Mouse (Mus musculus) T-helper 2 cell (primary cell): ENCODE results near the gene Etfb.

Experiments used
- in situ Hi-C: fragments of 300-600 bp; cut with MboI, MseI; formaldehyde crosslinking; loops from one replicate; pipeline ENCODE4 v1.15.1; 2025; ENCODE audit warnings: high pct_unique_total_duplicates

Etfb gene

GRCm38 (mm10) chr7:43448246-43448645, 4.4 kb downstream of the Etfb start:
- in situ Hi-C loops, result no loop called here

DNA sequence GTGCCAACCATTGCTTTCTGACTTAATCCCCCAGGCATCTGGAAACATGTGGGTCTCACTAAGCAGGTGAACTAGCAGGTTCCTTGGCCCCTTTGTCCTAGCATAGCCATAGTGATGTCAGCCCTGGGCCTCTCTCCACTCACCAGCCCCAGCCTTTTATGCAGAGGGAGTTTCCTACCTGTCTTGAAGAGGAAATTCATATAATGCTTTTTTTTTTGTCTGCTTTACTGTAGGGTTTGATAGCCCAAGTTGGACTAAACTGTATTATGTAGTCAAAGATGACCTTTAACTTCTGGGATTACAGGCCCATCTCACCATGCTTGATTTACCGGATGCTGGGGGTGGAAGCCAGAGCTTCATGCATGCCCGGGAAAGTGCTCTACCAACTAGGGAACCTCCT, 5.9 kb downstream of the Etfb start:
- in situ Hi-C loops, result loop anchor here (5.0 kb wide), 1 partner anchor 138 kb away; the partner anchor contains the start of gene Zfp715

- in situ Hi-C loops, result loop anchor here (5.0 kb wide), 1 partner anchor 139 kb away; the partner anchor contains the start of gene Zfp715
Observed at GRCm38 (mm10) chr7:43451726-43452125, 7.8 kb downstream of the Etfb start.

DNA sequence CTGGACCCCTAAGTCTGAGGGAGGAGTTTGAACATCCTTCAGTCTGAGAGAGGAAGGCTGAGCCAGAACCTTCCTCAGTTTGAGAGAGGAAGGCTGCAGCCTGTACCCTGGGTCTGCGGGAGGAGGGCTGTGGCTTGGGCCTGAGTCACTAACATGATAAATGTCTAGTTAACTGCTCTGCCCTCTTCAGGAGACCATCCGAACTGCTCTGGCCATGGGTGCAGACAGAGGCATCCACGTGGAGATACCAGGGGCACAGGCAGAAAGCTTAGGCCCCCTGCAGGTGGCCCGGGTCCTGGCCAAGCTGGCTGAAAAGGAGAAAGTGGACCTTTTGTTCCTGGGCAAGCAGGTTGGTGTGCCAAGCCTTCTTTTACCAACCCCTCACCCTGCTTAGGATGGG, 8.7 kb downstream of the Etfb start:
- in situ Hi-C loops, result loop anchor here (5.0 kb wide), 1 partner anchor 140 kb away; the partner anchor contains the start of gene Zfp715

DNA sequence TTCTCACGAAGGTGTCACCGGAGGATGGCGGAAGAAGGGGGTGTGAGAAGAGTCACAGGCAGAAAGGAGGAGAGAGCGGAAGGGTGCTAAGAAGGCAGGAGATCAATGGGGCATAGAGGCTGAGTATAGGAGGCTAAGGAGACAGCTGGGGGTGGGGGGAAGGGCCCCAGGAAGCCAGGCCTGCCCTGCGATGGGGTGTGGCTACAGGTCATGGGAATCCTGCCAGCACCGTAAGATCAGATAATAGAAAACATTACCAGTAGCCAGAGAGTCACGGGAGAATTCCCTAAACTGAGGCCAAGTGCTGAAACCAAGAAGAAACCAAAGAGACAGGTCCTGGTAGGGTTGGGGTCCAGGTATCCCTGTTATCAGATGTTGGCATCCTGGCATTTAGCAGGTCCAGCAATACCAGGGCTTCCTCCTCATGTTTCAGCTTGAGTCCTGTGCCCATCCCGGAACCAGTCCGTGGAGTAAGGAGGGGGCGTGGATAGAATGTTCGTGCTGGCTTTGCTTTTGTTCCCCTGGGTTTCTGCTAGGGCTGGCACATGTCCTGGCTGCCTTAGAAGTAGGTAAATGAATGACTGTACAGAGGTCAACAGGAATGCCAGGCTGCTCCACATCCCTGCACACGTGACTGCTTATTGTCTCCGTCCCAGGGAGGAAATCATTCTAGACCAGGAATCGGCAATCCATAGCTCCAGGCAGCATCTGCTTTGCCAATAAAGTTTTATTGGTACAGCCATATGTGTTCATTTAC, 9.9 kb downstream of the Etfb start:
- in situ Hi-C loops, result loop anchor here (5.0 kb wide), 1 partner anchor 141 kb away; the partner anchor contains the start of gene Zfp715

- in situ Hi-C loops, result loop anchor here (5.0 kb wide), 1 partner anchor 142 kb away; the partner anchor contains the start of gene Zfp715
Observed at GRCm38 (mm10) chr7:43454371-43454770, 10.5 kb downstream of the Etfb start.

- in situ Hi-C loops, result loop anchor here (5.0 kb wide), 1 partner anchor 99 kb away; the partner anchor contains the start of gene Zfp658
Observed at GRCm38 (mm10) chr7:43462851-43463250, 19.0 kb downstream of the Etfb start, which contains the start of gene Vsig10l. Vsig10l (plus strand) TSS chr7:43463151.

DNA sequence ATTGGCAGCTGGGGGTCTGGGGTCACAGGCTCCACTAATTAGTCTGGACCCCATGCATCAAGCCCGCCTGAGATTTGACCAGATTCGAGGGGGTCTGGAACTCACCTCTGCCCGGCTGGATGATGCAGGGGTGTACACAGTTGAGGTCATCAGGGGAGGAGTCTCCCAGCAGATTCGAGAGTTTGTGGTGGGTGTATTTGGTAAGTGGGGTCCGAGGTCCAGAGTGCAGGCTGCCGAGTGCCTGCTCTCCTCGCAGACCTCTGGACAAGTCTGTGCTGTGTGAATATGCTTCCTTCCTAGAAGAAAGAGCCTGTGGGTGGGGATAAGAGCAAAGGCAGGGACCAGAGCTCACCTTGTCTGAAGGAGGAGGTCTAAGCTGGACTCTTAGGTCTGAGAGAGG, 20.1 kb downstream of the Etfb start:
- in situ Hi-C loops, result loop anchor here (5.0 kb wide), 1 partner anchor 98 kb away; the partner anchor contains the start of gene Zfp658

DNA sequence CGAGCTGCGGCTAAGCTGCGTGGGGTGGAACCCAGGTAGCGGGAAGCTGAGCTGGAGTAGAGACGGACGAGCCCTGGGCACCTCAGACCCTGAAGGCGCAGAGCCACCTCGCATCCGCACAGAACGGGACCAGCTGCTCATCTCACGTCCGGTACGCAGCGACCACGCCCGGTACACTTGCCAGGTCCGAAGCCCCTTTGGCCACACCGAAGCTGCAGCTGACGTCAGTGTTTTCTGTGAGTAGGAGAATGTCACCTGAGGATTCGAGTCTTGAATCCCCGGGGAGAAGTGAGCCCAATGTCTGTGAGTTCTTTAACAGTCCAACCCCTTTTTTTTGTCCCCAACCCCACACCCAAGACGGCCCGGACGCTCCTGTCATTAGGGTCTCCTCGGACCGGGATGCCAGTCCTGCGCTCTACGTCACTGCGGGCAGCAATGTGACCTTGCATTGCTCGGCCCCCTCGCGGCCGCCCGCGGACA, 21.0 kb downstream of the Etfb start:
- in situ Hi-C loops, result loop anchor here (5.0 kb wide), 1 partner anchor 97 kb away; the partner anchor contains the start of gene Zfp658

DNA sequence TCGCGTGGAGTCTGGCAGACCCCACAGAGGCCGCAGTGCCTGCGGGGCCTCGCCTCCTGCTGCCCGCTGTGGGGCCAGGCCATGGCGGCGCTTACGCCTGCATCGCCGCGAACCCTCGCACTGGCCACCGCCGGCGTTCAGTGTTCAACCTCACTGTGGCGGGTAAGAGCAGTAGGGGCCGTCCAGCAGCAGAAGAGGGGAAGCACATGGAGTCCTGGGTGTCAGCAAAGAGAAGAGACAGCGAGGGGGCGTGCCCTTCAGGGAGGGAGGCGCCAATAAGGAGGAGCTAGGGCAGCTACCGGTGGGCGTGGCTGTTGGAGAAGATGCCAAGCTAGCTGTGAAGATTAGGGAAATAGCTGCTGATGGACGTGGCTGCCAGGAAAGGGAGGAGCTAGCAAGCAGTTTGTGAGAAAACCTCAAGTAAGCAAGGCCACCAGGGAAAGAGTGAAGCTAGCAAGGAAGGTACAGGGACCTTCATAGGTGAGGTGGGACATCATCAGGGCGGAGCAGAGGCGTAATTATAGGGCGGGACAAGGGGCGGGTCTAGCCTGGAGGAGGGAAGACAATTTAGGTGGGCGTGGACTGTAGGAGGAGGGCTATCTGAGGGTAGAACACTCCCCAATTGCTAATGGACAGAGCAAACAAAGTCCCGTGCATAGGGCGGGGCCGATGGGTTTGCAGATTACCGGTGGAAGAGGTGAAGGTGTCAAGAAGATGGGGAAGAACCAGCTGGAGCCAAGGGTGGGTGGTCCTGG, 21.6 kb downstream of the Etfb start:
- in situ Hi-C loops, result no loop called here

DNA sequence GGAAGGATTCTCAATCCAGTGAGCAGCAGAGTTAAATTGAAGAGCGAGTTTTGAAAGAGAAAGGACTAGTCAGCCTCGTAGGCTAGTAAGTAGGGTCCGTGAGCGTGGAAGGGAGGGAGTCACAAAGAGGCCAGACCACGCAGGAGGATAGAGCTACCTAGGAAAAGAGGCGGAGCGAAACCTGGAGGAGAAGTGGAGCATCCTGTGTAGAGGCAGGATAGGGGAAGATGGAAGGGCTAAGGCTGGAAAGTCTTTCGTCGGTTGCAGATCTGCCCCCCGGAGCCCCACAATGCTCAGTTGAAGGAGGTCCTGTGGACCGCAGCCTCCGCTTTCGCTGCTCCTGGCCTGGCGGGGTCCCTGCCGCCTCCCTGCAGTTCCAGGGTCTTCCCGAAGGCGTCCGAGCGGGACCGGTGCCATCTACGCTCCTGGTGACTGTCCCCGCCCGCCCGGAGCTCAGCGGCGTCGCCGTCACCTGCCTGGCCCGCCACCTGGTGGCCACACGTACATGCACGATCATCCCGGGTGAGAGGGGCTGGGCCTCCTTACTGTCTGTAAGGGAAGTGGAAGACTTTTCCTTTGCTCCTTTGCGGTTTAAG, 22.3 kb downstream of the Etfb start:
- in situ Hi-C loops, result no loop called here

DNA sequence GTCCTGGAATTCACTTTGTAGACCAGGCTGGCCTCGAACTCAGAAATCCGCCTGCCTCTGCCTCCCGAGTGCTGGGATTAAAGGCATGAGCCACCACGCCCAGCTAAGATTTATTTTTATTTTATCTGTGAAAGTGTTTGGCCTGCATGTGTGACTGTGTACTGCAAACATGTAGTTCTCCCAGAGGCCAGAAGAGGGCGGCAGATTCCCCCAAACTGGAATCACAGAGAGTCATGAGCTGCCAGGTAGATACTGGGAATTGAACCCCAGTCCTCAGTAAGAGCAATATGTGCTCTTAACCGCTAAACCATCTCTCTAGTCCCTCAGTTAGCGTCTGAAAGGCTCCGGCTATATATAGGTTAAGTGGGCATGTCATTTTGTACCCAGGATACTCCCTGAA, 26.5 kb downstream of the Etfb start:
- in situ Hi-C loops, result no loop called here

DNA sequence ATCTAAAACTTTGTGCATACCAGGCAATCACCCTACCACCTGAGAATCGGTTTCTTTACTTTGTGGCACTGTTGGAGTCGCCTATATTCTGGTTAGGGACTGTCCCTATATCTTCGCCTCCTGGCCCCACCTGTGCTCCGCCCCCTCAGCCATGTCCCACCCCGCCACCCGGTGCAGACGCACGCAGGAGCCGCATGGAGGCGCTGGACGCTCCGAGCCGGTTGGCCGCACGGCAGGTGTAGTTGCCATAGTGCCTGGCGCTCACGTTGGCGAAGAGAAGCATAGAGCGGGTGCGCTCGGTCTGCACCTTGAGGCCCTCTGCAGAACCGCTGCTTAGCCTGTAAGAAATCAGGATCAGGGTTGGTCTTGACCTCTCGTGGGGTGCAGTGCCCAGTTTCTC, 31.8 kb downstream of the Etfb start:
- in situ Hi-C loops, result no loop called here

DNA sequence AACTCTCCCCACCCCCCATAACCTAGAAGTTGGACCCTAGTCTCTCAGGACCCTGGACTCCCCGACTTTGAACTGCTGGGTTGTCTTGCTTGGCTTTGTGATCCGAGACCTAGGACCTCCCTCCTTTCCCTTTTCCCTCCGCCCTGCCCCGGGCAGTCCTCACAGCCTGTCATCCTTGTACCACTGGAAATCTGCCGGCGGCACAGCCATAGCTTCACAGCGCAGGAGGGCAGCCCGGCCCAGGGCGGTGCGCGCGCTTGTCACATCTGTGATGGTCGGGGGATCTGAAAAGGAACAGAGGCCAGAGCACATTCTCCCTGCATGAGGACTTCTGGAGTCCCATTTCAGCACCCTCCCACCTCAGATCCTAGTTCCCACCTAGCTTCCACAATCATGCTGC, 32.5 kb downstream of the Etfb start:
- in situ Hi-C loops, result no loop called here

DNA sequence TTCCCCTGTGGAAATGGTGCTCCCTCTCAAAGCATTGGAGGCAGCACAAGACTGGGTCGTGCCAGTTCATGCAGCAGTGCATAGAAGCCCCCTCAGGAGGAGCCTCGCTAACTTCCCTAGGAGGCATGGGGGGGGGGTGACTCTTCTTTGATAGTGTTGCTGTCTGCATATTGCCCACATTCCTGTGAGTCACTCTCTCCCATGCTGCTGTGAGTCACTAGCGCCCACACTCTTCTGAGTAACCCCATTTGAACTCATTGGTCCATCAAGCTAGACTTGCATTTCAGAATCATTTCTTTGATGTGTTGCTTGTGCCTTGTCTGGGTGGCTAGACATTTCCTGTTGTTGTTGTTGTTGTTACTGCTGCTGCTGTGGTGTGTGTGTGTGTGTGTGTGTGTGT, 37.3 kb downstream of the Etfb start:
- in situ Hi-C loops, result no loop called here

- in situ Hi-C loops, result no loop called here
Observed at GRCm38 (mm10) chr7:43482090-43482716, 38.3 kb downstream of the Etfb start.

- in situ Hi-C loops, result no loop called here
Observed at GRCm38 (mm10) chr7:43483236-43483635, 39.4 kb downstream of the Etfb start.

DNA sequence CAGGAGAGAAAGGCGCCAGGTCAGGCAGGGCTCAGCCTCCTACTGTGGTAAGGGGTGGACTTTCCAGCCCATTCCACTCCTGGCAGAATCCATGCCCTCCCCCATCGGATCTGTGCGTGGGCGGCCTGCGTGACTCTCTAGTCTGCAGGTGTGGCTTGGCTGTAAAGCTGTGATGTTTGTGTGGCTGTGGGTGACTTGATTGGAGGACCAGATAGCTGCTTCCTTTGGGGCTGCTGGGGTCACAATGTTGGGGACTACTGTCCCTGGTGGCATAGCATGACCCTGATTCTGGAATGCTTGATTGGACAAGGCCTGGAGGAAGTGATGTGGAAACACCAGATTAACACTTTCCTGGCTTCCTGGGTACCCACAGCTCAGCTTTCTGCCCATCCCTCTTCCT, 44.8 kb downstream of the Etfb start:
- in situ Hi-C loops, result loop anchor here (5.0 kb wide), 1 partner anchor 94 kb away; no protein-coding TSS in a partner anchor

DNA sequence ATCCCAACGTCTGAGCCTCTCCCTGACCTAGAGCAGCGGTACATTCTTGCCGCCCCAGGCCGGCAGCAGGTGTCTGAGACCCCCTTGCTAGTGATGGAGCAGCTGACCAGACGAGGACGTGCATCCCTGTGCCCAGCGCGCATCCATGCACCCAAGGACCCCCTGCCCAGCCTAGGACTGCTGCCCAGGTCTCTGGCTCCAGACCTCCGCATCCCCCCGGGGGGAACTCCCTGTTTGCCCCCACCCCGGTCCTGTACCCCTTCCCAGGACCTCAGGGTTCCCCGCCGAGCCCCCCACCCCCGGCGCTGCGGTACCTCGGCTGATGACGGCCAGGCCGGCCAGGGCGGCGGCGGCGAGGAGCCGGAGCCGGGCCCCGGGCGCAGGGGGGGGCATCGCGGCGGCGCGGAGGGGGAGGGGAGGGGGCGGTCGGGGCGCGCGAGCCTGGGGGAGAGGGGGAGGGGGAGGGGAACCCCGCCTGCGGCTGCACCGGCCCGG, 45.8 kb downstream of the Etfb start, which contains the start of gene Iglon5:
Gene Iglon5, minus strand, starts transcription at position 445 of the 495 bp plus-strand sequence.
- in situ Hi-C loops, result loop anchor here (5.0 kb wide), 1 partner anchor 93 kb away; no protein-coding TSS in a partner anchor

DNA sequence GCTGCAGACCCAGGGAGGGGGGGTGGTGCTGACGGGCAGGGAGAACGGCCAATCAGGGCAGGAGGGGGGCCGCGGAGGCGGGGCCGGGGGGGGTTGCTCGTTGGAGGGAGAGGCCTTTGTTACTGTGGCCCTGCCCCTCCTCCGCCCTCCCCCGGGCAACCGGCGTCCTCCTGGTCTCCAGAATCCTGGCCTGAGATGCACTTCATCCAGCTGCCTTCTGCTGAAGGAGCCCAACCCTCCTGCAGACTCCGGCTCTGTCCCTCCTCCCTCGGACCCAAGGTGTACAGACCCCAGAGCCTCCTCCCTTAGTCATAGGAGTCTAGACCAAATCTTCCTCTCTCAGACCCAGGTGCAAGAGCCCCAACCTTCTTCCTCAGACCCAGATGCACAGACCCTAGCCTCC, 46.3 kb downstream of the Etfb start:
- in situ Hi-C loops, result no loop called here

DNA sequence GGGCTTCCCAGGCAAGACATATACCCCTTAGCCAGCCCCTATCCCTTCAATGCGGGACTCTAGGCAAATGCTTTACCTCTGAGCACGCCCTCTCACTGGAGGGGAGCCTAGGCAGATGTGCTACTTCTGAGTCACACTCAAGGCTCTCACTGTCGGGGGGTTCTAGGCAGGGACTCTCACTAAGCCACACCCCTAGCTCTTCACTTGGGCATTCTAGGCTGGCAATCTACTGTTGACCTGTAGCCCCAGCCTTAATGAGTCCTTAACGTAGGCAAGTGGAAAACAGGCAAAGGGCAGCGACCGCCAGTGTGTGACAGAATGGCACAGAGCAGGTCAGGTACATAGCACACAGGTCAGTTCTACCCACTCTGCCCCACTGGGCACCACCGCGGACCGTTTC, 47.0 kb downstream of the Etfb start:
- in situ Hi-C loops, result no loop called here
